Mouse (Mus musculus): ENCODE measurements around the gene F3.
"Not testable (repeated sequence)": the region's sequence is repeated elsewhere in the genome, so short reads cannot be mapped to it uniquely, and the experiment has no call there.

- not testable (repeated sequence) for TF ChIP-seq CTCF (IDR thresholded peaks at IDR 0.05; ENCODE audit: borderline replicate concordance, insufficient read depth, low read depth, low read length); POLR2A (IDR thresholded peaks at IDR 0.05; ENCODE audit: borderline replicate concordance, insufficient read depth, low read length)
These were observed 31.2 kb downstream of the F3 start for GRCm38 (mm10) chr3:121754319-121755090.

Measured in cerebellum, adult 2 months (tissue).